Mouse (Mus musculus) 3T3-L1 (cell line): Measurements from ENCODE around the gene Prm2.

ENCODE experiments used
- DNase-seq: peaks from one replicate; pipeline ENCODE4 v3.0.0-alpha.2; 2015; ENCODE audit warnings: low read depth, low spot score

Gene Prm2

DNA sequence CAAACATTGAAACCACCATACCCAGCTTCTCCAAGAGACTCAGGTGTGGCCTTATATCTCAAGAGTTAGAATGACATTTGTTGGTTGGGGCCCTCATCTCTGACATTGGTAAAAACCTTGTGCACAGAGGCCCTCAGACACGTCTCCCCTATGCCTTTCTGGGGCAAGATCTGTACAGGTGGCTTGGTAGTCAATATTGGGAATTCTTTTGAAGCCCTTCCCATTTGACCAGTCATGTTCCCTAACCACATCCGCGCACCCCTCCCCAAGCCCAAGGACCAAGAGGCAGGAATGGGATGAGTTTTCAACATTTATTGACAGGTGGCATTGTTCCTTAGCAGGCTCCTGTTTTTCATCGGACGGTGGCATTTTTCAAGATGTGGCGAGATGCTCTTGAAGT, at the start of gene Prm2:
Prm2 (minus strand) TSS at position 101 of the 400 bp plus-strand sequence.
- DNase-seq: no peak

DNA sequence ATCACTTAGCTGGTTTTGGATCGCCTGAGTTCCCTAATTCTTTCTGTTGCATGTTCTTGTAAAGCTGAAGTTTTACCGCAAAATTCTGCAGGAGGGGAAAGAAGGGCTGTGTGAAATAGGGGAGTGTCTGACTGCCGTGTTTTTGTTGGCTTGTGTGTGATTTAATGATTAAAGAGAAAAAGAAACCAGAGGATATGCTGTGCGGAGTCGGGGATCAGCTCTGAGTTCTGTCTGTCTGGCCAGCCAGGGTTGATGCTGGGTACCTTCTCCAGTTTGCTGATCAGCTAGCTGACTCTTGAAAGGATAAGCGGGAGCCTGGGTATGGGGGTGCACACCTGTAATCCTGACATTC, 48.4 kb upstream of the Prm2 start:
- no peak for DNase-seq

DNA sequence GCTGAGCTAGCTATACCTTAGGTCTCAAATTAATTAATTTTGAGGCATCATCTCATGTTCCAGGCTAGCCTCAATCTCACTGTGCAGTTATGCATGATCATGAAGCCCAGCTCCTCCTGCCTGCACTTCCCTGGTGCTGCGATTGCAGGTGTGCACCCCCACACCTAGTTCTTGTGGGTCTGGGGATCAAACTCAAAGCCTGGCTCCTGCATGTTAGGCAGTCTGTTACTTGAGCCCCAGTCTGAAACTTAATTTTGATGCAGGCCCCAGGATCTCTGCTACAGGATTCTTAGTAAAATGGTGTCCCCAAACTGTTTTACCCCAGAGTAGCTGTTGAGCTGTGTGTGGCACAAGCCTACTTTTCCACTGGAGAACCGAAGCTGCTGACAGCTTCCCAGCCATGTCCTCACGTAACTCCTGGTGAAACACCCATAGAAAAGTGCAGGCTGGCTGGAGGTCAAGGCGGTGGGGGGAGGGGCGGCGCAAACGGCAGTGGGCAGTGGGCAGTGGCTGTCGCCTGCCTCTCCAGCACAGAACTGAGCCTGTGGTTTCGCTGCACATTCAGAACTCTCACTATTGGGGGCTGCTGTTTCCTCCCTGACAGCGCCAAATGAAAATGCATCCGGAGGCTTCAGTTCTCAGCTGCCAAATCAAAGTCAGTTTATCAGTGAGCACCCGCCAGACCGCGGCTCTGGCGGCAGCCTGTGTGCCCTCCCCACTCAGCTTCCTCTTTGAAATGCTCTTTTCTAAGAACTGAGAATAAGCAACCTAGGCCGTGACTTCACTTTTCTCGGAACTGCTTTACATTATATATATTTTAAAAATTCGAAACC, 47.8 kb upstream of the Prm2 start:
- no peak for DNase-seq

GRCm38 (mm10) chr16:10842282-10842855, 46.4 kb upstream of the Prm2 start:
- no peak for DNase-seq

- no peak for DNase-seq
Measured at GRCm38 (mm10) chr16:10840018-10840417, 44.1 kb upstream of the Prm2 start.

GRCm38 (mm10) chr16:10838487-10839245, 42.7 kb upstream of the Prm2 start:
- DNase-seq: peak; percentile 88

DNA sequence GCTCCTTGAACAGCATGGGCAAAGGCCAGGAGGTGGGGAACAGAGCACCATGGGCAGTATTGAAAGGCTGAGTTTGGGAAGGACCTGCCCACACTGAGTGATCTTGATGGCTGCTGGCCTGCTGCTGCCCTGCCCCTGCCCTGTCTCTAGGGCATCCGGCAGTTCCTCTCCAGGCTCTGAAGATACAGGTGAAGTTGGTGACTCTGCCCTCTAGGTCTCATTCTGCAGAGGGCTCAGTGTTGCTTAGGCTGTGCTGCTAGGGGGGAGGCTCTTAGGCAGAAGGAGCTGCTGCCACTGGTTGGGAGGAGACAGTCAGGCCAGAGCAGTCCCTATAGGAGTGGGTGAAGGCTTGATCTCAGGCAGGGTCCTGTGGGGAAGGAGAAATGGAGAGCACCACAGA, 42.0 kb upstream of the Prm2 start:
- DNase-seq: no peak

DNA sequence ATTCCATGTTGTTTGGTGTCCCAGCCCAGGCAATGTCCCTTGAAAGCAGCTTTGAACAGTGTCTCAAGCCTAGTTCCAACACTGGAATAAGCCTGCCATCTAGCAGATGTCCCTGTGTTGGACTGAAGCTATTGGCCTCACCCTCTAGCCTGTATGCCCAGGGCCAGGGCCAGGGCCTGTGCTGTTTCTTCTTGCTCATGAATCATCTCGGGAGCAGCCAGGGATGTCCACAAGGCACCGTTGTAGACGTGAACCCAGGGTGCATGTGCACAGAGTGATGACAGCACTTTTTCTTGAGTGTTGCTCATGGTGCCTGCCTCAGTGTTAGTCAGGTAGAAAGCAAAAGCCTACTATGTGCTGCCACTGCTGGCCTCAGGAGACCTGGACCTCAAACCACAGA, 41.3 kb upstream of the Prm2 start:
- DNase-seq: peak; percentile 59

GRCm38 (mm10) chr16:10836388-10836787, 40.5 kb upstream of the Prm2 start:
- no peak for DNase-seq

DNA sequence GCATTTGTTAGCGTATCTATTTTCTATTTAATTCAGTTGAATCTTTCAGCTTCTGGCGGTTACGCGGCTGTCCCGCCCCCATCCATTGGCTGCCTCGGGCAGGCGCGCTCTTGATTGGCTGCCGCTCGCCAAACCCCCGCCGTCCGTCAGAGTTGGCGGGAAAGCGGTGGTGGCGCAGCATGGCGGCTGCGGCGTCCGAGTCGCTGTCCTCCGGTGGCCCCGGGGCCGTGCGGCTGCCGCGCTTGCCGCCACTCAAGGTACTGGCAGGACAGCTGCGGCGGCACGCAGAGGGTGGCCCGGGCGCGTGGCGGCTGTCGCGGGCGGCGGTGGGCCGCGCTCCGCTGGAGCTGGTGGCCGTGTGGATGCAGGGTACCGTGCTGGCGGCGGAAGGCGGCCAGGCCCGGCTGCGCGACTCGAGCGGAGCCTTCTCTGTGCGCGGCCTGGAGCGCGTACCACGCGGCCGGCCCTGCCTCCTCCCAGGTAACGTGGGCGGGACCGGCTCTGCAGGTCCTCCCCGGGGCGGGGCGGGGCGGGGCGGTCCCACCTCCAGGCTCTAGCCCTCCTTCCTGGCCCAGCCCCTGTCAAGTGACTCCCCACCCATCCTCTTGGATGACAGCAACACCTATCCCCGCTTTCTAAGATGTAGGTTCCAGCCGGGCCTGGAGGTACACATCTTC, 39.1 kb upstream of the Prm2 start, which contains the start of gene Rmi2:
Rmi2 (plus strand) TSS at position 149 of the 677 bp plus-strand sequence.
- peak; percentile 87 for DNase-seq

DNA sequence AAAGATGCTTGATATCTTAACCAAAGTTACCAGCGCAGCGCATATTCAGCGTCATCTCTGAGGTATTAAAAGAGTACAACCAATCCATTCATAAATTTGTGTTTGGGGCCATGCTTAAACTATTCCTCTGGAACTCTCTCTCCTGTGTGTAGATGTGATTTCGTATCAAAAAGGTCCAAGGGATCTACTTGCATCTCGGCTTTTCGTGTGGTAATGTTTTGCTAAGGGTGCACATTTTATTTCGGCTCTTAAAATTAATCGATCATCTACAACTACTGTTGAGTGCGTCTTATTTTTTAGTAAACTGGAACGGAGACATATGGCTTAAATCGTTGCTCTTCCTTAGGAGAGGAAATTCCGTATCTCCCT, 38.6 kb upstream of the Prm2 start:
- peak; percentile 44 for DNase-seq

DNA sequence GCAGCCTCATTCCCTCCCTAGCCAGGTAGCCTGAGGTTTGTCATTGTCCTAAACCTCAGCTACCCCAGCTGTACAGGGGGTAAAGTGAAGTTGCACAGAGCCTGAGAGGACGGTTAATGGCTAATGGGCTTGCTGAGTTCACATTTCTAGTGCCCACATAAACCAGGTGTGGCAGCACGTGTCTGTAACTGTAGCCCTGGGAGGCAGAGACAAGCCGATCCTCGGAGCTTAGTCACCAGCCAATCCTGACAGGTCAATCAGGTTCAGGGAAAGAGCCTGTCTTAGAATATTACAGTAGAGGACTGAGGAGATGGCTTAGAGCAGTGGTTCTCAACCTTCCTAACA, 32.5 kb upstream of the Prm2 start:
- no peak for DNase-seq

DNA sequence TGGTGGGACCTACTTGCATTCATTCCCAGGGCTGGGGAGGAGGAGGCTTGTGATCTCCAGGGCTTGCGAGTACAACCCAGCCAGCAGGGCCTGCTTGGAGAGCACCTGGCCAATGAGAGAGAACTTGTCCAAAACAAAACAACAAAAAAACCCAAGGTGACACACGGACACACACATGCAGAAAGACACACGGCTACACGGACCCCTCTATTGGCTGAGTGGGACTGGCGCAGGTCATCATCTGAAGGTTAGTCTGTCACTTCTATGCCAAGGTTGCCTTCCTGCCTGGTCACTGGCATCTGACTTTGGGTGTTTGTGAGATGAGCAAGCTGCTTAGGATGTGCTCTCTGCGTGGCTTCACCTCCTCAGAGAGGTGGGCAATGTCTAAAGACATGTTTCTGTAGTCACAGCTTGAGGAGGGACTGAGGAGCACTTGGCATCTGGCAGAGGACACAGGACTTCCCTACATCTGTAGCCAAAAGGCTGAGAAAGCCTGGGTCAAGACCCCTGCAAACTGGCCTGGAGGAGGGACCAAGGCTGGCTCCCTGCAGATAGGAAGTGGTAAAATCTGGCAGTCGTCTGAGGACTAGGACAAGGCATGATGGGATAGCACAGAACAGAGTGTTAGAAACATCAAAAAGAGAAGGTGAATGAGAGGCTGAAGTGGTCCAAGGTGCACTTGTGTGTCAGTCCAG, 32.0 kb upstream of the Prm2 start:
- no peak for DNase-seq

GRCm38 (mm10) chr16:10827269-10827668, 31.3 kb upstream of the Prm2 start:
- DNase-seq: no peak

- DNase-seq: no peak
Measured at GRCm38 (mm10) chr16:10825840-10826239, 29.9 kb upstream of the Prm2 start.

- DNase-seq: peak; percentile 70
Measured at GRCm38 (mm10) chr16:10824536-10824935, 28.6 kb upstream of the Prm2 start.

DNA sequence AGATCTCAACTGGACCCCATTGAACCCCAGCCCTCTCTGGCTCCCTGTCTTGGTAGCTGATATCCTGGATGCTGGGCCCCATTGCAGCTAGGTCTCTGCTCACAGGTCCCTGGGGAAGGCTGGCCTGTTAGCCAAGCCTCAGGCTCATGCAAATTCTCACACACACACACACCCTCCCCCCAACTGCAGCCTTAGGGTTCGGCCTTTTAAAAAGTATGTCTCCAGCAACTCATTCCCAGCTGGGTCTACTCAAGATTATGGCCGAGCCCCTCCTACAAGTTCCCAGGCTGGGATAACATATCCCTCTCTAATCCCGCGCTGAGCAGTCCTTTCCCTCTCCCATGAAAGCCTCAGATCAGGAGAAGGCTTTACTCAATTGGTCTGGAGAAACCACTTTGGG, 25.5 kb upstream of the Prm2 start:
- DNase-seq: no peak

DNA sequence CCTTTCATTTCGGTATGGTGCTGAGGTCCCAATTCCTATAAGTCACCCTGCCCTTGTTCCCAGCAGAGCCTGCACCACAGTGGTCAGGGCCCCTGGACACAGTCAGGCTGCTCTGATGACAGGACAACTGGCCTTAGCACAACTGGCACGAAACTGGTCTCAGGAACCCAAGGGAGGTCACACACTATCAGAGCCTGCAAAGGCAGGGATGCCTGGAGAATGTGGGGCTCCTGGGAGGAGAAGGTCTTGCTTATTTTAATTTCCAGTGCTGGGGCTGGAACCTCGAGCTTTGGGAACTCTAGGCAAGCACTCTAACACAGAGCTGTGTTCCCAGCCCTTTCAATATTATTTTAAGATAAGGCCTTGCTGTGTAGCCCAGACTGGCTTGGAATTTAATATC, 24.0 kb upstream of the Prm2 start:
- no peak for DNase-seq

DNA sequence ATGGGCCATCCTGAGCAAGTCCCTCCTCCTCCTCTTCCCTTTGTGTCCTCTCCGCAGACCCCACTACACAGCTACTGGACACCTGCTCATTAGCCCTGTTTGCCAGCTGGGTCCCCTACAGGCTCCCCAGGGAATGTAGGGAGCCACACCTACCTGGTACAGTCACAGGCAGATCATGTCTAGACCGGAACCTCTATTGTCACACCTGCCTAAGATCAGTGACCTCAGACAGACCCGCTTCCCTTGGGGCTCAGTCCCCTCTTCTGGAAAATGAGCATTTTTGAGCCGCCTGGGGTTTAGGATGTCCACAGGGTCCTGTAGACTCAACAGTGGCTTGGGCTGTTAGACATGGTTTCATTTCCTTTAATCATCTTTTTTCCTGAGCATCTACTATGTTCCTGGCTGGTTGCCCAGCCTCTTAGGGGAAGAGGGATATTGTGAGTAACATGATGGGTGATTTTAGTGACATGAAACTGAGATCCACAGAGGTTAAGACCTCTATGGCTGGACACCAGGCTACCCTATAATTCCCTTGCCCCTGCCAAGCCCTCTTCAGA, 22.7 kb upstream of the Prm2 start:
- no peak for DNase-seq

GRCm38 (mm10) chr16:10814864-10815263, 18.9 kb upstream of the Prm2 start:
- DNase-seq: no peak

GRCm38 (mm10) chr16:10813726-10814125, 17.8 kb upstream of the Prm2 start:
- no peak for DNase-seq
